Mouse (Mus musculus) embryonic facial prominence, embryonic 14.5 days (tissue): ENCODE data around the gene Daw1. TPM values are rescaled to one million over a fixed set of nuclear protein-coding genes. Genes with fewer than 3 reads are reported as not detected.

Experiments
- ATAC-seq: fragments of 200-750 bp; cut with Nextera tagmentation; 2 replicates; pipeline ENCODE4 v1.8.0; 2017; ENCODE audit warnings: low read depth, moderate number of reproducible peaks, moderate TSS enrichment
- DNase-seq: peaks from one replicate; pipeline ENCODE4 v3.0.0-alpha.2; 2015; ENCODE audit warnings: low spot score
- H3K27ac ChIP-seq: fragments of 300-500 bp; sonication (generic); replicated peaks from 2 replicates; pipeline ENCODE4 v1.5.1; 2014; ENCODE audit warnings: low read depth, mild to moderate bottlenecking, low read length, moderate library complexity
- H3K27me3 ChIP-seq: fragments of 300-500 bp; sonication (generic); replicated peaks from 2 replicates; pipeline ENCODE4 v1.6.1; 2014; ENCODE audit warnings: low read length; ENCODE audit not compliant: control insufficient read depth, insufficient read depth
- H3K36me3 ChIP-seq: fragments of 300-500 bp; sonication (generic); 2 replicates; pipeline ENCODE4 v1.6.1; 2014; ENCODE audit warnings: low read length, mixed read lengths; ENCODE audit not compliant: control insufficient read depth, insufficient read depth
- H3K4me1 ChIP-seq: fragments of 300-500 bp; sonication (generic); 2 replicates; pipeline ENCODE4 v1.6.1; 2014; ENCODE audit warnings: antibody characterized with exemption, low read length; ENCODE audit not compliant: control insufficient read depth, insufficient read depth
- H3K4me2 ChIP-seq: fragments of 300-500 bp; sonication (generic); 2 replicates; pipeline ENCODE4 v1.6.1; 2014; ENCODE audit warnings: low read depth, mild to moderate bottlenecking, low read length, moderate library complexity, mixed read lengths
- H3K4me3 ChIP-seq: fragments of 300-500 bp; sonication (generic); 2 replicates; pipeline ENCODE4 v1.5.1; 2014; ENCODE audit warnings: low read depth, mild to moderate bottlenecking, low read length
- H3K9ac ChIP-seq: fragments of 300-500 bp; sonication (generic); 2 replicates; pipeline ENCODE4 v1.6.1; 2014; ENCODE audit warnings: low read depth, mild to moderate bottlenecking, low read length, moderate library complexity, mixed read lengths
- H3K9me3 ChIP-seq: fragments of 300-500 bp; sonication (generic); 2 replicates; pipeline ENCODE4 v1.6.1; 2016; ENCODE audit warnings: low read length; ENCODE audit not compliant: control insufficient read depth
- WGBS: fragments of 180-500 bp; shearing (Covaris S2); extraction: QIAGEN DNeasy Blood & Tissue Kit; methylation state at CpG from one replicate; pipeline ENCODE4 v1.1.7; 2014; 5-methylcytosine and 5-hydroxymethylcytosine counted together
- polyA plus RNA-seq: library from polyadenylated mRNA; unstranded; fragments of >200 nt; fragmentation: Nextera tagmentation; extraction: Ambion mirVana; gene quantifications from 2 replicates; pipeline ENCODE4 v1.2.1, GENCODE M21; 2014

Daw1 gene
- polyA plus RNA-seq, 1 experiment from 2014 or later: 0.78 TPM

- WGBS: 83% methylated on average over 3 of the region's 3 CpGs
- Histone ChIP-seq H3K27me3 (no peaks in the 10 kb centered on the region), H3K4me2 (no peak overlapping the region), H3K9me3 (no peaks in the 10 kb centered on the region), H3K4me3 (no peak overlapping the region), H3K4me1 (no peaks in the 10 kb centered on the region), H3K36me3 (no peaks in the 10 kb centered on the region), H3K9ac (no peak overlapping the region), H3K27ac (no peak overlapping the region)
- DNase-seq: no peak
- ATAC-seq: no peak
Measured at GRCm38 (mm10) chr1:83161658-83162057, 2.1 kb downstream of the Daw1 start.

GRCm38 (mm10) chr1:83164027-83164426, 4.5 kb downstream of the Daw1 start:
- Histone ChIP-seq H3K36me3 (no peaks in the 10 kb centered on the region), H3K9me3 (no peaks in the 10 kb centered on the region), H3K27ac (no peak overlapping the region), H3K4me2 (no peak overlapping the region), H3K27me3 (no peaks in the 10 kb centered on the region), H3K9ac (no peak overlapping the region), H3K4me3 (no peak overlapping the region), H3K4me1 (no peaks in the 10 kb centered on the region)
- ATAC-seq: no peak
- 68% methylated on average over 3 of the region's 3 CpGs for WGBS
- DNase-seq: no peak

GRCm38 (mm10) chr1:83169158-83169557, 9.6 kb downstream of the Daw1 start:
- Histone ChIP-seq H3K4me3 (no peak overlapping the region), H3K36me3 (no peaks in the 10 kb centered on the region), H3K9me3 (no peaks in the 10 kb centered on the region), H3K9ac (no peak overlapping the region), H3K4me2 (no peak overlapping the region), H3K27me3 (no peaks in the 10 kb centered on the region), H3K4me1 (no peaks in the 10 kb centered on the region), H3K27ac (no peak overlapping the region)
- WGBS: 52% methylated on average over 3 of the region's 3 CpGs
- ATAC-seq: peak; percentile 80; the same call in 1 of the 2 replicates
- DNase-seq: peak; percentile 89

GRCm38 (mm10) chr1:83175985-83176384, 16.4 kb downstream of the Daw1 start:
- Histone ChIP-seq H3K9me3 (no peaks in the 10 kb centered on the region), H3K4me3 (no peak overlapping the region), H3K36me3 (no peaks in the 10 kb centered on the region), H3K4me1 (no peaks in the 10 kb centered on the region), H3K9ac (no peak overlapping the region), H3K27me3 (no peaks in the 10 kb centered on the region), H3K27ac (no peak overlapping the region), H3K4me2 (no peak overlapping the region)
- no peak for ATAC-seq
- no peak for DNase-seq
- WGBS: 60% methylated on average over 1 of the region's 1 CpGs

GRCm38 (mm10) chr1:83179531-83179930, 20.0 kb downstream of the Daw1 start:
- H3K4me2 ChIP-seq: no peak overlapping the region
- H3K9ac ChIP-seq: no peak overlapping the region
- WGBS: 80% methylated on average over 7 of the region's 7 CpGs
- ATAC-seq (no peak), DNase-seq (no peak)
- no peaks in the 10 kb centered on the region for H3K4me1 ChIP-seq
- no peak overlapping the region for H3K27ac ChIP-seq
- no peak overlapping the region for H3K4me3 ChIP-seq
- no peaks in the 10 kb centered on the region for H3K27me3 ChIP-seq
- no peaks in the 10 kb centered on the region for H3K36me3 ChIP-seq
- H3K9me3 ChIP-seq: no peaks in the 10 kb centered on the region

- Histone ChIP-seq H3K36me3 (no peaks in the 10 kb centered on the region), H3K9ac (no peak overlapping the region), H3K9me3 (no peaks in the 10 kb centered on the region), H3K27me3 (no peaks in the 10 kb centered on the region), H3K4me3 (no peak overlapping the region), H3K4me1 (no peaks in the 10 kb centered on the region), H3K27ac (no peak overlapping the region), H3K4me2 (no peak overlapping the region)
- no peak for ATAC-seq
- 66% methylated on average over 4 of the region's 4 CpGs for WGBS
- DNase-seq: peak; percentile 58
Measured at GRCm38 (mm10) chr1:83181418-83181817, 21.9 kb downstream of the Daw1 start.

- DNase-seq (peak; percentile 19), ATAC-seq (no peak)
- H3K4me3 ChIP-seq: no peak overlapping the region
- no peaks in the 10 kb centered on the region for H3K4me1 ChIP-seq
- no peak overlapping the region for H3K4me2 ChIP-seq
- WGBS: 57% methylated on average over 2 of the region's 2 CpGs
- H3K9me3 ChIP-seq: no peaks in the 10 kb centered on the region
- H3K27me3 ChIP-seq: no peaks in the 10 kb centered on the region
- H3K36me3 ChIP-seq: no peaks in the 10 kb centered on the region
- H3K9ac ChIP-seq: no peak overlapping the region
- H3K27ac ChIP-seq: no peak overlapping the region
Measured at GRCm38 (mm10) chr1:83187154-83187553, 27.6 kb downstream of the Daw1 start.

GRCm38 (mm10) chr1:83209981-83210380, 50.4 kb downstream of the Daw1 start:
- no peaks in the 10 kb centered on the region for H3K27me3 ChIP-seq
- no peak overlapping the region for H3K4me3 ChIP-seq
- DNase-seq: no peak
- no peak for ATAC-seq
- H3K36me3 ChIP-seq: no peaks in the 10 kb centered on the region
- H3K4me1 ChIP-seq: no peaks in the 10 kb centered on the region
- H3K4me2 ChIP-seq: no peak overlapping the region
- H3K27ac ChIP-seq: no peak overlapping the region
- H3K9me3 ChIP-seq: no peaks in the 10 kb centered on the region
- WGBS: 79% methylated on average over 1 of the region's 1 CpGs
- no peak overlapping the region for H3K9ac ChIP-seq

GRCm38 (mm10) chr1:83218260-83218659, 58.7 kb downstream of the Daw1 start:
- Histone ChIP-seq H3K27me3 (no peaks in the 10 kb centered on the region), H3K4me2 (no peak overlapping the region), H3K4me3 (no peak overlapping the region), H3K4me1 (no peaks in the 10 kb centered on the region), H3K9me3 (no peaks in the 10 kb centered on the region), H3K9ac (no peak overlapping the region), H3K27ac (no peak overlapping the region), H3K36me3 (no peaks in the 10 kb centered on the region)
- DNase-seq (peak; percentile 60), ATAC-seq (peak; percentile 47; the same call in 1 of the 2 replicates)
- WGBS: 41% methylated on average over 1 of the region's 1 CpGs
